Mouse (Mus musculus): Measurements from ENCODE around the gene Rnf19b.

The Rnf19b gene

DNA sequence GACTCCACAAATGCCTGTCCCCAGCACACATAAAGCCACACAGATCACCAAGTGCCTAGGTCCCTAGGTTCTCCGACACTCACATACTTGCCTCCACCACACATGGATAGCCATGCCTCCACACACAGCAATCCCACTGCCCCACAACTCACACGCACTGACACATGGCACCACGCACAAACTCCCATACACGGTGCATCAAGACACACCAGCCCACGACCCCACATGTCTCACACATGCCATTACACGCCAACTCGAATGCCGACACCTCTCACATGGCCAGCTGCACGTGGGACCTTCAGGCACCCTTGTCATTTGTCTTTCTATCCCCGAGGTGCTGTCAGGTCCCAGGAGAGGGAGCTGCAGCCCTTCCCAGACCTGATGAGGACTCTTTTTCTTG lies 61.6 kb downstream of the Rnf19b start:
- no peak for DNase-seq (ENCODE audit: low read depth, low spot score)

DNA sequence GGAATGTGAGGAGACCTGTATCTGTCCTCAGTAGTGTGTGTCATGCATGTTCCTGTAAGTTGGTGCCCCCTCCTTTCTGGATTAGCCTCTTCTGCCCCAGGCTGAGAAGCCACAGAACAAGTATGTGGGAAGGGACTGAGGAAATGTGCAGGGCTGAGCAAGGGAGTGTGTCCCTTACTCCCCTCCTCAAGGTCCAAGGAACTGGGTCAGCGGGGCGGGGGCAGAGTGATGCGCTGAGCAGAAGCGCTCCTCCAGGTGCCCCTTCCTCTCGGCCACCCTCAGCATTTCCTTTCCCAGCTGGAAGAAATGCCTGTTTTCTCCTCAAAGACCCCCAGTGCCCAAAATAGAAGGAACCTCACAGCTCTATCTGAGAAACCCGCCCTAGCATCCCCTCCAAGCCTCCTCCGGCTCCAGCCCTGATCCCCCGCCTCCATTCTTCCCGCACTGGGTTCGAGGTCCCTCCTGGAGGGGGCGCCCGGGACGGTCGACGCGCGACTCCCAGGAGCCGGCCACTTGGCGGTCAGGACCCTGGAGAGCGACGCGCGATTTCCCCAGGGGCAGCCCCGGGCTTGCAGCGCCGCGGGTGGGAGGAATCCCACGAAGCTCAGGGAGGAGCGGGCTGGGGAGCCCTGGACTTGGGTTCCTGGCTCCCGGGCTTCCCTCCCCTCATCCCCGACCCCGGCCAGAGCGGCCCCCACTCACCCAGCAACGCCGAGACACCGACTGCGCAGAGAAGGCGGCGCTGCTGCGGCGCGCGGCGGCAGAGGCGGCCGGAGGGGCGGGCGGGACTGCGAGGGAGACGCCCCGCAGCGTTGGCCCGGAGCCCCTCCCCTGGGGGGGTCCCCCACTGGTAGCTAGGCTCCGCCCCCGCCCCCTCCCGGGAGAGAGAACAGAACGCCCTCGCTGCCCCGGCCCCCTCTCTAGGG lies 62.7 kb downstream of the Rnf19b start:
- DNase-seq (ENCODE audit: low read depth, low spot score): no peak

DNA sequence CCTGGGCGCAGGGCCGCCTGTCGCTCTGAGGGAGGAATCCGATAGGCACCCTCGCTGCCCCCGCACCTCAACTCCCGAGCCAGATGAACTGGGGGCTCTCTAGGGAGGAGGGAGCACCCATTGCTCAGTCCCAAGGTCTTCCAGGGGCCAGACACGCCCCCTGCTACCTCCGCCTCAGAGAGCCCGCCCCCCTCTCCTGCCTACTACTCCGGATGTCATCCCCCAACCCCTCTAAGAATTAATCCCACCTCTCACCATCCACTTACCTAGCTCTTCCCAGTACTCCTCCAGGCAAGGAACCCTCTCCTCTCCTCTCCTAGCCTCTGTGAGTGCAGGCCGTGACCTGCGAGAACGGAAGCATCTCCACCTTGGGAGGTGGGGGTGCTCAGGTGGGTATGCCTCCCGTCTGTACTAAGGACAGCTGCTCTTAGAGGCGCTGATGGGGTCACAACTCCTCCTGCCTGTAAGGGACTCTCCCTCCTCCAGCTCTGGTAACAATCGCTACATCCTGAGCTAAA lies 63.6 kb downstream of the Rnf19b start, which contains the start of gene Hpca:
TSS of gene Hpca (minus strand) at position 468 of the 518 bp plus-strand sequence.
- DNase-seq (ENCODE audit: low read depth, low spot score): no peak

DNA sequence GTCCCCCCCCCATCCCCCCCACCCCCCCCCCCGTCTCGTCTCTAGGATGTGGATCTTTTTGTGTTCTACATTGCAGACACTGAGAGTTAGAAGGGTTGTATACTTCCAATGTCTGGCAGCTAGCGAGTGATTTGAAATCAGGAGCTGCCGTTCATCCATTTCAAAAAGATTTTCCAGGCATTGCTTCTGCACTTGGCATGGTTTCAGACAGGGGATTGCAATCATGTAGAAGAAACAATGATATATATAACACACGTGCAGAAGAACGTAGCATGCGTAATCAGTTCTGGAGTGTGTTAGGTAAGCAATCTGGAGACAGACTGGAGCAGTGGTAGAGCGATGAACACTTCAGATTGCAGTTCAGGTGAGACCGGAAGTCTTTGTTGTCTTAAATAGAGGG lies 64.0 kb downstream of the Rnf19b start:
- no peak for DNase-seq (ENCODE audit: low read depth, low spot score)

DNA sequence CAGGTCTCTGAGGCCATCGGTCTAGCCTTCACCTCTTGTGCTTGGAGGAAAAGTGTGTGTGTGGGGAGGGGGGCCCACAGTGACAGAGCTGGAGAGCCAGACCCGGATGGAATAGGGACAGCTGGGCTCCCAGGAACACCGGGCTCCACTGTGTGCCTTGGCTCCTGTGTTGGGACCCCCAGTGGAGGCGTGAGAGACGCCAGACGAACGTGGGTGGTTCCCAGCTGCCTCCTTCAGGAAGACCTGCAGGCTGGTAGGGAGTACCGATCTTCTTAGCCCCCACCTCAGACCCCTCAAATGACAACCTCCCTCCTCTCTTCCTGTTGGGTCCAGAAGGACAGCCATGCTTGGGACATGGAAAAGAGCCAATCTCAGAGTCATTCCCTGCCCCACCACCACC lies 64.6 kb downstream of the Rnf19b start:
- no peak for DNase-seq (ENCODE audit: low read depth, low spot score)

DNA sequence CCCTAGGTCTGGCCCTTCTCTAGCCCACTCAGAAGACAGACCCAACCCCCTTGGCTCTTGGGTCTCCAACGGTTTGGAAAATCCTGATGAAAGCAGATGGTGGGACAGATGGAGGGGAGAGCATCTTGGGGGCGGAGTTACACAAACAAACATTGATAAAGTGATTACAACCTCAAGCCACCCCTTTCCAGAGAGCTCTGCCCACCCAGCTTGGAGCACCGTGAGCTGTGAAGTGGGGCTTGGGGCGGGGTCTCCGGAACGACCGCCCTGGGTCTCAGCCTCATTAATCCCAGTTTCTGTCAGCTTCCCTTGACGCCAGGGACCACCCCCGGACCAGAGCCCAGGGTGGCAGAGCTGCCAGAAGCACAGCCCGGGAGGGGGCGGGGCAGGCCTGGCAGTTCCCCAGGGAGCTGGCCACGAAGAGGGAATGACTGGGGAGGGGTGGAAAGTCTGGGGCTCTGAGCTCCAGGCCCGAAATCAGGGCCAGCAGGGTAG lies 66.6 kb downstream of the Rnf19b start:
- DNase-seq (ENCODE audit: low read depth, low spot score): no peak

DNA sequence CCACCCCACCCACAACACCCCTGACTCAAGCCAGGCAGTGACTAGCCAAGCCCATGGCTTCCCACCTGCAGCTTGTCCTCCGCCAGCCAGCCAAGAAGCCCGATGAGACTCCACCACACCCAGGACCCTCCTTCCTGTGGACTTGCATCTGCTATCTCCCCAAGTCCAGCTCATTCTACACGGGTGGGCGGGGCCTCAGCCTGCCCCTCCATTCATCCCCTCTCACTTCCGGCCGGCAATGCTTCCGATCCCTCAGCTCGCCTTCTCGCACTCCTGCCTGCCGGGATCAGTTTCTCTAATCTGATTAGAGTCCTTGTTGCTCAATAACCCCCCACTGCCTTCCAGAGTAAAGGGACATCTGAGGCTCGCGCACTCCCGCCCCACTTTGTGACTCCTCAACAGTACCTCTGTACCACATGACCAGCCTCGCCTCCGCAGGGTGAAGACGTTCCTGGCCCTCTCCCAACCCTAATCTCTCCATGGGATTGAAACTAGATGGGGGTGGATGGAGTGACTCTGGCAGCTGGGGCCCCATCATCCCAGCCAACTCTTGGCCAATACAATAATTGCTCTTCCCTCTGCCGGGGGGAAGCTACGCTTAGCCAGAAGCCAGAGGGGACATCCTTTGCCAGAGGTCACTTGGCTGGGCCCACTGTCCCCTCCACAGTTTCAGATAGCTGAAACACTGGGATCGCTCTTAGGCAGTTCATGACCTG lies 67.8 kb downstream of the Rnf19b start:
- no peak for DNase-seq (ENCODE audit: low read depth, low spot score)

DNA sequence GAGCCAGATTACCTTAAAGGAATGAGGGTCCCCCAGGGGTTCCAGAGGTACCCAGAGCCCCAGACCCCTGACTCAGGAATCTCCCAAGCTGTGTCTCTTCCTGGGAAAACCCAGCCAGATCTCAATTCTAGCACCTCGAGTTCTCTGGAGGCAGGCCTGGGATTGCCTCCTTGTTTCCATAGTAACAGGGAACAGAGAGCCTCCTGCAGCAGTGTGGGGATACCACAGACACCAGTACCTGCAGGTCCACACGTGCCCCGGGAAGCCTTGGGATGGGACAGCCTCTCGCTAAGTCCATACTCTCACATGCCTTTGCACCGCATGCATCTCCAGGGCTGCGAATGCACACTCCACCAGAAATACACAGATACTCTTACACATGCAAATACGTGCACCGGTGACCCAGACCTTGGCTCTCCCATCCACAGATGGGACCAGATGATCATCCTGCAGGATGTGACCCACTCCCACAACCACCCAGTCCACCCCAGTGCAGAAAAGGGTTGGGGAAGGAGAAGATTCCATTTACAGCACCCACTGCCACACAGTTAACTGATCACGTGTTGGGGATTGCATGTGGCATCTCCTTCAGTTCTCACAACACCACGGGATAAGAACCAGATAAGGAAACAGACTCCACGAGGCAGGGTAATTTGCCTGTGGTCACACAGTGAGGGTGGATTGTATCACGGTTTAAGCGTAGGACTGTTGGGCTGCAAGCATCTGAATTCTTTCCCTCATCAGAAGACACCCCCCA lies 70.7 kb downstream of the Rnf19b start:
- no peak for DNase-seq (ENCODE audit: low read depth, low spot score)

DNA sequence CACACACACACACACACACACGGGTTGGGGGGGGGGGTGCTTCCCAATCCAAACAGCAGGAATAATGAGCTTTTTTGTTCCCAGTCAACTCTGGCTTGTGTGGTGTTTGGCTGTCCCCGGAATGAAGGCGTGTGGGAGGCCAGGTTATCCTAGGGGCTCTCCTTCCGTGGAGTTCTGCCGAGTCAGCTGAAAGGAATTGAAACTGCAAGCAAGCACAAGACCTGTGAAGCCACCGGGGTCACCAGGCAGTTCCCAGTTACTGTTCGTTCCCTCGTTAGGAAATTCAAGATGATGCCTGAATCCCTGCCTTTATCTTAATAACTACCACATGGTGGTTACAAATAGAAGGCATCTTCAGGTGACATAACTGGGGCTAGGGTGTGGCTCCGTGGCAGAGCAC lies 71.3 kb downstream of the Rnf19b start:
- no peak for DNase-seq (ENCODE audit: low read depth, low spot score)

DNA sequence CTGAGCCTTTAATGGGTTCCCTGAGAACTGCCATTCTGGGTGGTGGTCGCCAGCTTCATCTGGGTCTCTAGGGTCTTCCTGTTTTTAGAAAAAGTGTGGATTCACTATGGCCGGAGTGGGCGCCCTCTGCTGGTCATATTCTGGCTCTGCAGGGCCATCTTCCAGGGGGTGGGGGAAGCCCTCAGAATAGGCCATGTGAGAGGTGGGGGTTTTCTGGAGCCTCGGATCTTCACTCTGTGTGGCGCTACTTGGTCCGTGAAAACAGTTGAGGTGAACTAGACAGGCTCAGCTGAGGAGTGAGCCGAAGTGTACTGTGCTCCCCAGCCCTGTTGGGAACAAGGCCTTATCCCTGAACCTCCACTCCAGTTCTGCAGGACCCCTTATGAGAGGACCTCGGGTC lies 72.1 kb downstream of the Rnf19b start:
- no peak for DNase-seq (ENCODE audit: low read depth, low spot score)

DNA sequence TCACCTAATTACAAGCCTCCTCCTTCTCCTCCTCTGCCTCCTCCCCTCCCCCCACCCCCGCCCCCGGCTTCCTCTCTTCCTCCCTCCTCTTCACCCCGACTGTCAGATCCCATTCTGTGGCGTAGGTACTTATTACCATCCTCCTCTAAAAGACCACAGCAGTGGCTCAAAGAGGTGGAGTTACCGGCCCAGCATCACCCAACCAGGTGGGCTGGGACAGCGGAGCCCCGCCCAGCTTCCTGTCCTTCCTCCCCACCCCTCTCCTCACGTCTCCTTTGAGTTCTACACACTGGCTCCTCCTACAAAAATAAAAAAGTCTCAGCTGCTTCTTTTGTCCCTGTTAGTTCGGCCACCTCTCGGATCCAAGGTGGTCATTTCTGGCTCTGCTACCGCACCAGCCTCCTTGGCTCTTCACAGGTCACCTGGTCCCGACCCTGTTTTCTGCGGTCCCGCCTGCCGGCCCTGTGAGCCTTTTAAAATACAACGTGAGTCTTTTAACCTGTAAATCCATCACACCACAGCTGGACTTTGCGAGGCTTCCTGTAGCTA lies 72.8 kb downstream of the Rnf19b start:
- no peak for DNase-seq (ENCODE audit: low read depth, low spot score)

DNA sequence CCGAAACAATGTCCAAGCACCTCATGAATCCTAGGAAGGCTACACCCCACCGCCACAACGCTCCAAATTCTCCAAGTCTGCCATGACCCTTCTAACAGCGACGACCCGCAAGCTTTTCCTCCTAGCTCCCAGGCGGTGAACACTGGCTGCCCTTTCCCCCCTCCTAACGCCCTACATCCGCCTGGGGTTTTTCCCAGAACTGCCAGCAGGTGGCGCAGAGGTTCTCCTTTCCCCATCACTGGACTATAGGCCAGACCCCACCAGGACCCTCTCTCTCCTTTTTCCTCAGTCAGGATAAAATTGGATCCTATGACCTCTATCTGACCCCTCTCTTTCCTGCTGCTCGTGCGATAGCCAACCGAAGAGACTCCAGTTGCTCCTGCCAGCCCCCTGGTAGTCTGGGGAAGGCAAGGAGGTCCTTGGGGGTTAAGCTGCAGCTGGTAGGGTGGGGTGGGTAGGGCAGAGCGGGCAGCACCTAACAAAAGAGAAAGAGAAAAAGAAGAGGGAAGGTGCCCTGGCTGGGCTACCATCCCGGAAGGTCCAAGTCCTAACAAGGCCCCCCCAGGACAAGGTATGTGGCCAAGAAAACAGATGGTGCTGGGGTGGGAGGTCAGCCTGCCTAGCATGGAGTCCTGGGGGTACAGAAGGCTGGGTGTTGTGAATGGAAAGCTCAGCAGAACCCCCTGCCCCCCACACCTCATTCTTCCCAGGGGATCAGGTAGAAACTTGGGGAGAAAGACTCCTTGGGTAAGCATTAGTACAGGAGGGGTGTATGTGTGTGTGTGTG lies 76.9 kb downstream of the Rnf19b start:
- peak; percentile 61 for DNase-seq (ENCODE audit: low read depth, low spot score)

Data from retina, adult 2 months (tissue).